Mouse (Mus musculus) adrenal gland, postnatal 10 days (tissue): ENCODE results near the gene Oas2. TPM values are rescaled to one million over a fixed set of nuclear protein-coding genes. Genes with fewer than 3 reads are reported as not detected.
A peak's percentile ranks its signal among the peaks of the same experiment; 100 is the strongest.

Source experiments
- DNase-seq: peaks from one replicate; pipeline ENCODE4 v3.0.0; 2021; ENCODE audit warnings: mixed read lengths
- total RNA-seq, 2 experiments: library from RNA; stranded (reverse); gene quantifications; 2 replicates each; pipeline ENCODE4 v1.2.3; 2021

Oas2 gene
- total RNA-seq, 2 experiments from 2014 or later: 0.09 to 0.24 TPM

DNA sequence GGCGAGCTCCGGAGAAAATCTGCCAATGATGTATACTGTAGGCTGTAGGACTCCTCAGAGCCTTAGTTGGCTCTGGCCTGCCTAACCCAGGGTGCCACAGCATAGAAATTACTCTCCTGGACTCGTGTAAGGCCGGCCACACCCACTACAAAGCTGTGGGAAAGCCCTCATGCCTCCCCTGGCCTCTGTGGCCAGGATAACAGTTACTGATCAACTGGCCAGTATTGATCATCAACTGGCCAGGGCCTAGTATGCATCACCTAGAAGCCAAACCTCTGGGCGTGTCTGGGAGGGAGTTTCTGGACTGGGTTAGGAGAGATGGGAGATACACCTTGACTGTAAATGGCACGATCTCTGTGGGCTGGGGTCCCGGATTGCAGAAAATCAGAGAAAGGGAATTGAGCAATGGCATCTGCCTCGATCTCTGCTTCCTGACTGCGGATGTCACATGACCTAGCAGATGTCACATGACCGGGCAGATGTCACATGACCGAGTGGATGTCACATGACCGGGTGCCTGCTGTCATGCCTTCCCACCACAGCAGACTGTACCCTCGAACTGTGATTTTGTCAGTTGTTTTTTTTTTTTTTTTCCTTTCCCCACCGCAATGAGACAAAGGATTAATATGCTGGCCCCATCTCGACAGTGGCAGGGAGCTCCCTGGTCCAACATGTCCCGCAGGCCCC, 53.5 kb downstream of the Oas2 start:
- no peak for DNase-seq

DNA sequence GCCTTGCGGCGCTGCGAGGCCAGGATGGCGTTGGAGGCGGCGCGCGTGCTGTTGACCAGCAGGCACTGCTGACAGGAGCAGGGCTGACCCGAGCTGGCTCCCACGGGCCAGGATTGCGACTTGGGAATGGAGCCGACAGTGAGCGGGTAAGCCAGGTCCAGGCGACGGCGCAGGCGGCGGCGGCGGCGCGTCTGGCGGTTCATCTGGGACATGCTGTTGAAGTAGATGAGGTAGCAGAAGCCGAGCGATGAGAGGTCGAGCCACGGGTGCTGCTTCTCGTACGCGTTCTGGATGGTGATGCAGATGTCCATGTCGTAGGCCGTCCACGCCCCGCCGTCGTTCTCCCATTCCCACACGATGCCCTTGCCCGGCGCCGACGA, 55.0 kb downstream of the Oas2 start:
- DNase-seq: peak; percentile 48

GRCm38 (mm10) chr5:120693931-120694694, 55.5 kb downstream of the Oas2 start:
- DNase-seq: no peak

DNA sequence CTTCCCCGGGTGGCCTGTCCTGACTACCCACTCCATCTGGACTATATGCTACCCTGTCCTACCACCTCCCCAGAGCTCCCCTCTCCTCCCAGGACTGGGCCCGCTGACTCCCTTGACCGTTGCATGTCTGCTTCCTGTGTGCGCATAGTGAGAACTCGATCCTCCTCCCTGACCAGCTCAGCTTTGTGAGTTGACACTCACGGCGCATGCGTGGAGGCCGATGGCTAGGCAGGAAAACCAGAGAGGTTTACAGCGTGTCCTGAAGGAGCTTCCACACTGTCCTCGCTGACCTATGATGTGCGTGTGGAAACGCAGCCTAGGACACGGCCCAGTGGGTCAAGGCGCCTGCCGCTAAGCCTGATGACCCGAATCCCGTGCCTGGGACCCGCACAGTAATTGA, 57.6 kb downstream of the Oas2 start:
- DNase-seq: no peak

DNA sequence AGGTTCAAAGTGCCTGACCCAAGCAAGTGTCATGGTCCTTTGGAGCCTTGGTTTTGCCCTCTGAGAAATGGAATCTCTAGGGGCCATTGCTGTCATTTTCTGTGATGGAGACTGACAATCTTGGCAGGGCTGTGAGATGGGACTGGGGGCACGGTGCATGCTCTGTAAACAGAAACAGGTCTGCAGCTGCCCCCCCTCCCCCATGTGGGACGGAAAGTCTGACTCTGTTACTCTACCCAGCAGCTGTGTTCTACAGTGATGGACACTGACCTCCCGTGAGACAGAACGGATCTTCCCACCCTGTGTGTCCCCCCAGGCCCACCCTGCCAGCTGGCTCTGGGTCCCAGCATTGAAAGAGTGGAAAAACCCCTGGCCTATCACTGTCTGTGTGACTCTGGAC, 59.2 kb downstream of the Oas2 start:
- no peak for DNase-seq

DNA sequence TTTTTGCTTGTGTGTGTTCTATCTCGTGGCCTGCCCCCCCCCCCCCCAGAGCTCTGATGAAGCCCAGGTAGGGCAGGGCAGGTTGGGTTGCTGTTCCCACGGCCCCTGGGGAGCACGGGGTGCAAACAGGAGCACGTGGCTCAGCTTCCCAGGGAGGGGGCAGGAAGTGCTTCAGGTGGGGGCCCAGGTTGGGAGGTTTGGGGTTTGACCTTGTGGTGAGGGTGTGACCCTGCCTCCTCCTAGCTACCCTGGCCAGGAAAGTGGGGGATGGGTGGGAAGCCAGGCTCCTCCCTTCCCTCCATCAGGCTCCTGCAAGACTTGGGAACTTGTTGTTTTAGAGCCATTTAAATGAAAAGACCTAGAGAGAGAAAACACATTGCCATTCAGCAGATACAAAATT, 61.2 kb downstream of the Oas2 start:
- no peak for DNase-seq

DNA sequence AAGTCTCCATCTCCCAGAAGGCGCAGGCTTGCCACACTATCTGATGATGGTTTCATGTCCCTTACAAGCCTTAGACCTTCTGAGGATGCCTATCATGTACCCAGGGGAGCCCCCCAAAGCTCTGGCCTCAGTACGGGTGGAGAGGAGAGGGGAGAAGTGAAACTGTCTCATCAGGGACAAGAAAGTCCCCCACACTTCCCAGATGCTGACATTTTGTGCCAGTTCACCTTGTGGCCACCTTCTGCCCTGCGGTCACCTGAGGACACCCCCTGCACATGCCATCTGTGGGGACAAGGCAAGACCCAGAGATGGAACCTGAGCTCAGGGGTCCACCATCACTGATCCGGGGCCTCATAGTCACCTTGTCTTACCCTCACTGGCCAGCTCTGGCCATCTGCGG, 61.8 kb downstream of the Oas2 start:
- no peak for DNase-seq

DNA sequence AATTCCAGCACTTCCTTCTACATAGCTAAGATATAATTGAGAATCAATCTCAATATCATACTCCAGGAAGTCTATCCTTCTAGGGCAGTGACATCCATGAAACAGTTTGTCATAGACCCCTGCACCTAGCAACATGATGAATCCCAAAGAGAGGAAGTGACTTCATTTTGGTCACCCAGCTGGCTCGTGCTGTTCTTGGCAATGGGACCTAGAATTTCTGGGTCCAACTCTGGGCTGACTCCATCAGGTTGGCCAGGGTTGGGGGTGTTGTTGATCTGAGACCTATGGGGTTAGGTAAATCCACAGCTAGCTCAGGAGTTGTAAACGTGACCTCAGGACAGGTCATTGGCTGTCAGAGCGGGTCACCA, 62.2 kb downstream of the Oas2 start:
- no peak for DNase-seq

- DNase-seq: no peak
Measured at GRCm38 (mm10) chr5:120686749-120687483, 62.7 kb downstream of the Oas2 start.

GRCm38 (mm10) chr5:120685678-120686077, 64.0 kb downstream of the Oas2 start:
- DNase-seq: no peak

DNA sequence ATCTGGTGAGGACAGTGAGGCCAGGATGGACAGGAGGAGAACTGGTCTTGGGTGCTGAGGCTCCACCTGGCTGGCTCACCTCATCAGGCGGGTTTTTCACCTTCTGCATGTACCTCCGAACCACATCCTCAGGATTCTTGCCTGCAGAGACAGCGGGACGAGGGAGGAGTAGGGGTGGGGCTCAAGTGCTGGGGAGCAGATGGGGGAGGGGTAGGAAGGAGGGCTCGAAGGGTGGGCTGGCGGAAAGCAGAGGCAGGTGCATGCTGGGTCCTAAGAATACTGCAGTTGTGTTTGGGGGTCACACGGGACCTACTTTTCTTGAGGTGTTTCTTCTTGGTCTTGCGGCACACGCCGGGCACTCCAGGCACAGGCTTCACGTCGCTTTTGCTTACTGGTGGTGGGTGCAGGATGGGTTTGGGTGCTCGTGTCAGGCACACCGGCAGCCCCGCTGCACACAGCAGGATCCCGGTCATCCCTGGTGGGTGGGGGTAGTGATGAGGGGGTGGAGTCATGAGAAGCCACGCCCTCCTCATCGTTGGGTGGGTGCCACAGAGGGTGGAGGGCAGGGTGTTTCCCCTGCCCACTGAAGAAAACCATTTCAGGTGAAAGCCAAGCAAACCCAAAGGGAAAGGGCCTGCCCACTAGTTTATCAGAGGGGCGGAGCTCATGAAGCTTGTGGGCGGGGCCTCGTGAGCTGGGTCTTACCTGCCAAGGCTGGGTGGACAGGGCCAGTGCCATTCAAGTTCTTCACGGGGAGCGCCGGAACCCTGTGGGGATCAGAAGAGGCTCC, 66.5 kb downstream of the Oas2 start:
- DNase-seq: no peak

DNA sequence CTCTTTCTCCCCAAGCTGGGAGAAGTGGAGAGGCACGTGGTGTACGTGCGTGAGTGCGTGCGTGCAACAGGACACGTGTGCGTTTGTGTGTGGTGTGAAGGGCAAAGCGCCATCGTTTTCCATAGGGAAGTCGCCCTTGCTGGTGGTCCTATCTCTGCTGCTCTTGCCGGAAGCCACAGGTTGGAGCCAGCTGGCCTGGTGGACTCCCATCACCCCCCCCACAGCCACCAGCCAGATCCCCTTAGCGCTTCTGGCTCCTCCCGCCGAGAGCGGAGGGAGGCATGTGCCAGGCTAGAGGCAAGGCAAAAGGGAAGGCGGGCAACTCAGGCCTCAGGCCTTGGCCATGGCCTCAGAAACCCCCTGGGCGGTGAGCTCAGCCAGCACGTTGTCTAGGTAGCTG, 68.7 kb downstream of the Oas2 start:
- no peak for DNase-seq

Other genes with a start within 250 kb of the Oas2 start
- 10 to 100 TPM; 61.8 to 64.4 TPM for gene Plbd2, start 246.2 kb downstream of the Oas2 start, total RNA-seq
- gene Slc8b1, start 238.7 kb downstream of the Oas2 start, total RNA-seq: 10 to 100 TPM; 35.2 to 39.3 TPM
- gene Tpcn1, start 161.2 kb downstream of the Oas2 start, total RNA-seq: 10 to 100 TPM; 53.1 to 60.4 TPM
- gene Iqcd, start 160.8 kb downstream of the Oas2 start, total RNA-seq: under 1 TPM; 0.42 to 0.51 TPM
- gene Rita1, start 137.3 kb downstream of the Oas2 start, total RNA-seq: 10 to 100 TPM; 12.9 to 17.4 TPM
- gene Ddx54, start 137.1 kb downstream of the Oas2 start, total RNA-seq: 10 to 100 TPM; 36.0 to 36.1 TPM
- gene Cfap73, start 115.6 kb downstream of the Oas2 start, total RNA-seq: under 1 TPM in 1 of 2 experiments, not detected in 1; 0.42 TPM
- 1 to 10 TPM; 6.9 to 8.9 TPM for gene Rasal1, start 101.0 kb downstream of the Oas2 start, total RNA-seq
- 1 to 10 TPM; 7.4 to 9.2 TPM for gene Dtx1, start 37.9 kb downstream of the Oas2 start, total RNA-seq
- gene Oas3, start 27.8 kb upstream of the Oas2 start, total RNA-seq: under 1 TPM; 0.15 to 0.21 TPM
- gene Oas1e, start 45.7 kb upstream of the Oas2 start, total RNA-seq: not detected
- 1 to 10 TPM; 1.0 to 1.1 TPM for gene Oas1c, start 62.7 kb upstream of the Oas2 start, total RNA-seq
- gene Oas1f, start 97.5 kb upstream of the Oas2 start, total RNA-seq: not detected
- not detected for gene Oas1h, start 111.6 kb upstream of the Oas2 start, total RNA-seq
- gene Oas1g, start 137.8 kb upstream of the Oas2 start, total RNA-seq: under 1 TPM in 1 of 2 experiments, not detected in 1; 0.21 TPM
- gene Oas1a, start 157.7 kb upstream of the Oas2 start, total RNA-seq: under 1 TPM in 1 of 2 experiments, not detected in 1; 0.58 TPM
- gene Oas1d, start 164.7 kb upstream of the Oas2 start, total RNA-seq: under 1 TPM in 1 of 2 experiments, not detected in 1; 0.18 TPM